Mouse (Mus musculus) liver, embryonic 15.5 days (tissue): ENCODE measurements around the gene Vsig1. TPM values are rescaled to one million over a fixed set of nuclear protein-coding genes. Genes with fewer than 3 reads are reported as not detected.
A peak's percentile ranks its signal among the peaks of the same experiment; 100 is the strongest.

Experiments
- ATAC-seq: fragments of 200-750 bp; cut with Nextera tagmentation; 2 replicates; pipeline ENCODE4 v1.8.0; 2017; ENCODE audit warnings: moderate number of reproducible peaks, mild to moderate bottlenecking, moderate library complexity; ENCODE audit not compliant: insufficient read depth
- H3K27ac ChIP-seq: fragments of 300-500 bp; sonication (generic); replicated peaks from 2 replicates; pipeline ENCODE4 v1.5.1; 2015; ENCODE audit warnings: mild to moderate bottlenecking, inconsistent platforms
- H3K27me3 ChIP-seq: fragments of 300-500 bp; sonication (generic); 2 replicates; pipeline ENCODE4 v1.6.1; 2015; ENCODE audit warnings: mild to moderate bottlenecking, inconsistent platforms
- H3K36me3 ChIP-seq: fragments of 300-500 bp; sonication (generic); replicated peaks from 2 replicates; pipeline ENCODE4 v1.6.1; 2015; ENCODE audit warnings: moderate library complexity, mild to moderate bottlenecking, inconsistent platforms
- H3K4me1 ChIP-seq: fragments of 300-500 bp; sonication (generic); replicated peaks from 2 replicates; pipeline ENCODE4 v1.6.1; 2015; ENCODE audit warnings: inconsistent platforms
- H3K4me2 ChIP-seq: fragments of 300-500 bp; sonication (generic); 2 replicates; pipeline ENCODE4 v1.6.1; 2015; ENCODE audit warnings: moderate library complexity, mild to moderate bottlenecking, inconsistent platforms
- H3K4me3 ChIP-seq: fragments of 300-500 bp; sonication (generic); replicated peaks from 2 replicates; pipeline ENCODE4 v1.5.1; 2015; ENCODE audit warnings: mild to moderate bottlenecking, inconsistent platforms
- H3K9ac ChIP-seq: fragments of 300-500 bp; sonication (generic); 2 replicates; pipeline ENCODE4 v1.6.1; 2015; ENCODE audit warnings: moderate library complexity, mild to moderate bottlenecking, inconsistent platforms
- H3K9me3 ChIP-seq: fragments of 300-500 bp; sonication (generic); replicated peaks from 2 replicates; pipeline ENCODE4 v1.6.1; 2016; ENCODE audit warnings: inconsistent platforms
- WGBS: fragments of 180-500 bp; shearing (Covaris S2); methylation state at CpG from one replicate; pipeline ENCODE4 v1.1.7; 2015; ENCODE audit warnings: mixed read lengths; ENCODE audit not compliant: insufficient replicate concordance; 5-methylcytosine and 5-hydroxymethylcytosine counted together
- polyA plus RNA-seq: library from polyadenylated mRNA; unstranded; fragments of >200 nt; fragmentation: Nextera tagmentation; extraction: Ambion mirVana; gene quantifications from 2 replicates; pipeline ENCODE4 v1.2.1, GENCODE M21; 2015

Gene Vsig1
- polyA plus RNA-seq, 1 experiment from 2014 or later, result not detected

DNA sequence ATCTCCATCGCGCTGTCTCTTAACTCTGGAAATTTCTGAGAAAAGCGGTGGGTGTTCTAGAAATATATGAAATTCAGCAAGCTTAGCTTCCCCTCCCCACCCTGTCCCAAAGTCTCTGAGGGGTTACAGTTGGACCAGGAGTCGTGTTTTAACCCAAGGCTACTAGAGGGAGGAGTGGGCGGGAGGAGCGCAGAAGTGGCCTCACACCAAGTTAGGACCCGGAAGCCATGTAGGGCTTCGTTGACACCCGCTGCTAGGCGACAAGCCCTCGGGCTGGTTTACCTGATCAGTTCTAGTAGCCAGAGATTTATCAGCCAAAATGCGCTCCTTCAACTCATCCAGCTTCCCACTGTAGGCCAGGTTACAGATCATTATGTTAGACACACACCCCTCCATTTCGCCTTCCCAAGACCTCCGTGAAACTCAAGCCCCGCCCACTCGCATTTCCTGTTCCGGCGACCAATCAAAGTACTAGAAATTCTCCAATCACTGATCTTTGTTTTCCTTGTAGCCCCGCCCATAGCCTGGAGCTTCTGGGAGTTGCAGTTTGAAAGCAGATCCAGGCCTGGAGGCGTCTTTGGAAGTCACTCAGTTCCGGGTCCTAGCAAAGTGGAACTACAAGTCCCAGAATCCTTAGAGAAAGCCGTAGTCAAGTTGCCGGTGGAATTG, 49.0 kb downstream of the Vsig1 start, which contains the start of the genes Psmd10 and Atg4a:
TSS of gene Psmd10 (minus strand) at position 457 of the 669 bp plus-strand sequence.
TSS of gene Atg4a (plus strand) at position 636 of the 669 bp plus-strand sequence.
- H3K9me3 ChIP-seq, result no peaks in the 10 kb centered on the region
- H3K4me2 ChIP-seq, result peak within 1 kb of the TSS; percentile 65
- no peaks in the 10 kb centered on the region for H3K27me3 ChIP-seq
- peaks cover 10% of the 10 kb centered on the region for H3K36me3 ChIP-seq
- peaks cover 8% of the 10 kb centered on the region; the same call in 1 of the 2 replicates for H3K4me1 ChIP-seq
- peak within 1 kb of the TSS; percentile 55 for H3K9ac ChIP-seq
- peak; percentile 88 for ATAC-seq
- peak within 1 kb of the TSS; percentile 67 for H3K4me3 ChIP-seq
- WGBS, result 14% methylated on average over 23 of the region's 23 CpGs
- H3K27ac ChIP-seq, result peak within 1 kb of the TSS; percentile 86

DNA sequence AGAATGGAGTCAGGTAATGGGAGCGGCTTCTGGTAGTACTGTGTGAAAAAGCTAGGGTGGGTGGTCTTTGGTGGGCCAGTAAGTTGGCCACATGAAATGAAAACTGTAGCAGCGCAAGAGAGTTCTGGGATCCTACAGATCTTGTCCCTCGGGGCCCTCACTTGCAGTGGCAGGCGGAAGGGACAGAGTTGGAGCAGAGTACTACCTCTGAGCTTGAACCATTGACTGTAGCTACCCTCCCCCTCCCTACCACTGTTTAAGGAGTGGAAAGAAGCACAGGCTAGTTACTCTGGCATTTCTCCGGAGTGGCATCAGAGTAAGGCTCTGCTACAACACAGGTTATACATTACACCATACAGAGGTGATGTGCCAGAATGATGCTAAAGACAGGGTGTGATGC, 49.6 kb downstream of the Vsig1 start:
- Histone ChIP-seq H3K4me2 (peak overlapping the region; percentile 65), H3K9me3 (no peaks in the 10 kb centered on the region), H3K4me1 (peaks cover 8% of the 10 kb centered on the region; the same call in 1 of the 2 replicates), H3K36me3 (peaks cover 8% of the 10 kb centered on the region), H3K9ac (peak overlapping the region; percentile 55), H3K27me3 (no peaks in the 10 kb centered on the region), H3K27ac (0 out of 2 replicates have a peak overlapping the region, but pooled peaks have one; percentile 38), H3K4me3 (peak overlapping the region; percentile 67)
- ATAC-seq, result peak; percentile 23
- 16% methylated on average over 5 of the region's 5 CpGs for WGBS

DNA sequence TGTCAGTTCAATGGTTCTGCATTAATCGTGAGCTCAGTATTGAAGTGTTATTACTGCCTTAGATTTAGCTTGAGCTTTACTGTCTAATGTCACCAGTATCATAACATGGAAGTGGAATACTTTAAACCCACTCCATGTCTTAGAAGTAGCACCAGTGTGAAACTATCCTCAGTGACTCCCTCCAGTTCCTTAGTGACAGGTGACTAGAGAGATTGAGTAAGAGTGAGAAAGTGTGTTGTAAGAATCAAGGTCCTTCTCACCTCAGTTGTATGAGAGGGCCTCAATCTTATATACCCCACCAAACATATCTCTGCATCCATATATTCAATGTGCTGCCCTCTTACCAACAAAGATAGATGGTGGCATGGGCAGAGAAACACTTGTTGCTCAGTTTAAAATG, 71.5 kb downstream of the Vsig1 start:
- Histone ChIP-seq H3K27ac (no peak overlapping the region), H3K4me3 (no peak overlapping the region), H3K9ac (no peak overlapping the region), H3K27me3 (peaks cover 5% of the 10 kb centered on the region), H3K4me1 (0 out of 2 replicates have a peak, but pooled peaks cover 5% of the 10 kb centered on the region), H3K36me3 (no peaks in the 10 kb centered on the region), H3K4me2 (no peak overlapping the region), H3K9me3 (no peaks in the 10 kb centered on the region)
- 68% methylated on average over 1 of the region's 1 CpGs for WGBS
- ATAC-seq, result no peak

DNA sequence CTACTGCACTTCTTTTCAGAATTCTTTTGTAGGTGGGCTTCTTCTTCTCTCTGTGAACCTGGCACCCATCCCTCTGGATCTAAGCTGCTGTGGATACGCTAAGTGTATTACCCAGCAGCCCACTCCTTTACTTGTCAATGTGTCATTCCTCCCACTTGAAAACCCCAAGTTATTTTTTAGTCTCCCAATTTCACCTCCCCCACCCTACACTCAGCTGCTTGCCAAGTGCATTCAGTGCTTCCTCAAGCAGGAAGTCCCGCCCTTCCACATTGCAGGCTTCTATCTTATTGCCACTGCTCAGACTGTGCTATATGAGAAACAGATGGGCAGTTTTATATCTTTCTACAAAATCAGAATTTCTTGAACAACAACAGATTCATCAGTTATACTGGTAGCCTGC, 72.1 kb downstream of the Vsig1 start:
- no peak overlapping the region for H3K4me3 ChIP-seq
- H3K27me3 ChIP-seq, result peaks cover 5% of the 10 kb centered on the region
- WGBS, result 56% methylated on average over 2 of the region's 2 CpGs
- no peak for ATAC-seq
- H3K4me2 ChIP-seq, result no peak overlapping the region
- H3K27ac ChIP-seq, result no peak overlapping the region
- no peaks in the 10 kb centered on the region for H3K9me3 ChIP-seq
- H3K4me1 ChIP-seq, result 0 out of 2 replicates have a peak, but pooled peaks cover 5% of the 10 kb centered on the region
- H3K9ac ChIP-seq, result no peak overlapping the region
- H3K36me3 ChIP-seq, result no peaks in the 10 kb centered on the region

DNA sequence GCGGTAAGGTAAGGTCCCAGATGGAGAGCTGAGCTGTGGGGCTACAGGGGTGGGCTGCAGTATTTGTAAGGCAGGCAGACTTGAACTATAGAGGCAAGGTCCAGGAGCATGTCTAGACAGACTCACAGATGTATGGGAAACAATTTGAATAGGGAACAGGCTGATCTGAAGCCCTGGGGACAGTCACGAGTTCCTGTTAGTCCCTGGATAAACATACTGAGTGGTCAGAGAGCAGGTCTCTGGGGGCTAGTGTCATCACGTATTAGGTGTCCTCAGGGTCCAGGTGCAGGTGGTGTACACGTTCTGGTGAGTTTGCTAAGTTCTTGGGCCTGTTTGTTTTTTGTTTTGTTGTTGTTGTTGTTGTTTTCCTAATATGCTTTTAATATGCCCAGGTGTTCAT, 72.8 kb downstream of the Vsig1 start:
- 0 out of 2 replicates have a peak, but pooled peaks cover 5% of the 10 kb centered on the region for H3K4me1 ChIP-seq
- no peak overlapping the region for H3K4me2 ChIP-seq
- no peak overlapping the region for H3K4me3 ChIP-seq
- ATAC-seq, result no peak
- no peaks in the 10 kb centered on the region for H3K36me3 ChIP-seq
- H3K27me3 ChIP-seq, result peaks cover 5% of the 10 kb centered on the region
- H3K9ac ChIP-seq, result no peak overlapping the region
- no peaks in the 10 kb centered on the region for H3K9me3 ChIP-seq
- 60% methylated on average over 4 of the region's 4 CpGs for WGBS
- H3K27ac ChIP-seq, result no peak overlapping the region

DNA sequence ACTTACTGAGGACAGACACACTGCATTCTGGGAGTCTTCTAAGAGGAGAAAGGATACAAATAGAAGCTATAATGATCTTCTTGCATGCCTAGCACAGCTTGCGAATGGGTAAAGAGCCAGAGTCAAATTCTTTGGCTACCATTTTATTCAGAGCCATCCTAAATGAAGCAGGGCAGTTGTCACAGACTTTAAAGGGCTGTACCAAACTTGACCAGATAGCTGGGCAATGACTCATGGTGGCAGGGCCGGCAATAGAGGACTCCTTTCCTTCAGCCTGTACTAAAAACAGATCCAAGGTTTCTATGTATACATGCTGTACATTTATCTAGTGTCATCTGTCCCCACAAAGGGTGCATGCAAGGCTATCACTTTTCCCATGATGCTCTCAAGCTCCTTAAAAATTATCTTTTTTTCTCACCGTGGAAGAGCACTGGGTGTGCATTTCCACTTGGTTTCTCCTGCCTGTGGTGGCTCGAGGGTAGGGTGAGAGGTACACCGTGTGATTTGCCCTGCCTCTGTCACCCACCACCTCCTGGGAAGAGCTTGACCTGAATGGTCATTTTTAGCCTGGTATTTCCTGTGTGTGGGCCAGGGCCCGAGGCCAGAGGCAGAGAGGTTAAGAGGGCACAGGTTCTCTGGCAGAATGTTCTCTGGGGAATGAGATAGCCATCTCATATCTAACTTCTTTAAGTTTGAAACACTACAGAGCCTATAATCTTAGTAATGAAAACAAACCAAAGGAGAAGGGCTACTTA, 76.0 kb downstream of the Vsig1 start:
- no peak overlapping the region for H3K4me3 ChIP-seq
- no peaks in the 10 kb centered on the region for H3K36me3 ChIP-seq
- ATAC-seq, result 0 out of 2 replicates have a peak, but pooled peaks have one; percentile 18
- WGBS, result 28% methylated on average over 6 of the region's 6 CpGs
- peaks cover 5% of the 10 kb centered on the region for H3K27me3 ChIP-seq
- H3K4me2 ChIP-seq, result no peak overlapping the region
- H3K27ac ChIP-seq, result no peak overlapping the region
- H3K9ac ChIP-seq, result no peak overlapping the region
- 0 out of 2 replicates have a peak, but pooled peaks cover 5% of the 10 kb centered on the region for H3K4me1 ChIP-seq
- H3K9me3 ChIP-seq, result no peaks in the 10 kb centered on the region

DNA sequence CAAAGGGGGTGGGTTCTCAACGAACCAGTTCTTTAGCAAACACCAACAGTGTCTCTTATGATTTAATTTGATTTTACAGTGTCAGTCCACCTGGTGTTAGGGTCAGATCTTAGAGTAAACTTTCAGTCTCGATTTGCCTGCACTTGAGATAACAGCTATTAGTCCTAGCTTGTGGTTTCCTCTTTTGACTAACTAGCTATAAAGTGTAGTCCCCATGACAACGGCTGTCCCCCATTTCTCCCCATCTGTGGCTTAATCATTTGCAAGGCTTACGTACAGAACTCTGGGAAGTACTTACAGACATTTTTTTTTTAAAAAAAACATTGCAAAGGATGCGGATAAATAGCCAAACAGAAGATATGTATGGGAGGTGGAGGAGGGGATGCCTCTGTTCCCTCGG, 77.4 kb downstream of the Vsig1 start:
- Histone ChIP-seq H3K36me3 (no peaks in the 10 kb centered on the region), H3K9ac (no peak overlapping the region), H3K27ac (no peak overlapping the region), H3K4me1 (0 out of 2 replicates have a peak, but pooled peaks cover 5% of the 10 kb centered on the region), H3K9me3 (no peaks in the 10 kb centered on the region), H3K4me2 (no peak overlapping the region), H3K27me3 (peaks cover 5% of the 10 kb centered on the region; the same call in 1 of the 2 replicates), H3K4me3 (no peak overlapping the region)
- no peak for ATAC-seq
- 32% methylated on average over 6 of the region's 6 CpGs for WGBS

DNA sequence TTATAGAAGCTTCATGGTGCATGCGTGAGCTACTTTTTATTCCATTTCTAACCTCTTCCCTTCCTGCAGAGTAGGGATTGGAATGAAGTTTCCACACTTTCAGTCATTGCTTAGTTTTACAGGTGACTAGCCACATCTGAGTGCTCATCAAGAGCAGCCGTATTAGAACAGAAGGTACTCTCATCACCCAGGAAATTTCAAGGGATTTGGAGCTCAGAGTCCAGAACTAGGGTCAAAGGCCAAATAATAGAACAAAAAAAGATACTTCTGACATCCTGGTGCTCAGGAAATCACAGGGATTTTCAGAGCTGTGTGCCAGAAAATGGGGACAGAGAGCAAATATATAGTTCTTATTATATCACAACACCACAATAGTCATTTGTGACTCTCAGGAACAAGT, 77.8 kb downstream of the Vsig1 start:
- 75% methylated on average over 2 of the region's 2 CpGs for WGBS
- Histone ChIP-seq H3K9me3 (no peaks in the 10 kb centered on the region), H3K9ac (no peak overlapping the region), H3K4me3 (no peak overlapping the region), H3K4me2 (no peak overlapping the region), H3K27ac (no peak overlapping the region), H3K27me3 (peaks cover 5% of the 10 kb centered on the region; the same call in 1 of the 2 replicates), H3K4me1 (0 out of 2 replicates have a peak, but pooled peaks cover 5% of the 10 kb centered on the region), H3K36me3 (peaks cover 2% of the 10 kb centered on the region; the same call in 1 of the 2 replicates)
- no peak for ATAC-seq

Other genes starting within 250 kb of the Vsig1 start
- 0.36 and 0.51 TPM in 2 replicates for gene Mid2, start 243.0 kb upstream of the Vsig1 start, polyA plus RNA-seq
- gene Tex13b, start 94.2 kb upstream of the Vsig1 start, polyA plus RNA-seq, result not detected in 2 replicates
- gene Psmd10, start 49.1 kb downstream of the Vsig1 start, polyA plus RNA-seq, result 37.0 and 37.5 TPM in 2 replicates
- 26.0 and 27.1 TPM in 2 replicates for gene Atg4a, start 49.3 kb downstream of the Vsig1 start, polyA plus RNA-seq